Mouse (Mus musculus): ENCODE data around the gene Vmn2r38. TPM values are rescaled to one million over a fixed set of nuclear protein-coding genes. Genes with fewer than 3 reads are reported as not detected.
"Not testable (repeated sequence)": the region's sequence is repeated elsewhere in the genome, so short reads cannot be mapped to it uniquely, and the experiment has no call there.

The Vmn2r38 gene
- not detected for total RNA-seq (2021)
- not detected in 2 replicates for polyA plus RNA-seq (2012; rRNA removed)
- long read RNA-seq, result 0 reads

GRCm38 (mm10) chr7:9097781-9098180 lies at the start of gene Vmn2r38:
Vmn2r38 (minus strand) TSS chr7:9097881.
- H3K27ac ChIP-seq; intact Hi-C loops (cut with DNase I); H3K79me2 ChIP-seq (replicated peaks; ENCODE audit: control insufficient read depth, insufficient read depth, low read length); H3K36me3 ChIP-seq (ENCODE audit: control insufficient read depth, insufficient read depth, low read length); H3K4me1 ChIP-seq (ENCODE audit: control insufficient read depth, insufficient read depth, low read length); H3K27me3 ChIP-seq (ENCODE audit: control insufficient read depth, insufficient read depth, low read length); H3K4me3 ChIP-seq; H3K9ac ChIP-seq (ENCODE audit: low read depth, low read length); DNase-seq: not testable (repeated sequence)

DNA sequence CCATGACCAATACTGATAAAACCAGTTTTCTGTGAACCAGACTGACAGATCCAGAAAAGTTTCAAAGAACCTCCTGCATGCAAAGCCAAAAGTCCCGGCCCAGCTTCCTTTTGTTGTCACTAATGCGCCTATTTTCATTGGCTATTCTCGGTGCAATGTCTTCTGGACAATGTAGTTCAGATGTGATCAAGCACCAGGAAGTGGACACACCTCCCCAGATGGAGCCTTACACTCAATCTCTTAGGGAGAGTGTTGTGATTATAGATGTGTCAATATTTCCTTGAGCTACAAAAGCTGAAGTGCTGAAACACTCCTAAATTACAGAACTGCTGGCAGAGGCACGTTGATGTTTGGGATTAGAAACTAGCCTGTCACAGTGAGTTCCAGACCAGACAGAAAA lies 32.3 kb downstream of the Vmn2r38 start:
- DNase-seq; H3K4me1 ChIP-seq (ENCODE audit: control insufficient read depth, insufficient read depth, low read length); H3K27ac ChIP-seq; H3K4me3 ChIP-seq; H3K36me3 ChIP-seq (ENCODE audit: control insufficient read depth, insufficient read depth, low read length); intact Hi-C loops (cut with DNase I); H3K79me2 ChIP-seq (replicated peaks; ENCODE audit: control insufficient read depth, insufficient read depth, low read length); H3K27me3 ChIP-seq (ENCODE audit: control insufficient read depth, insufficient read depth, low read length); H3K9ac ChIP-seq (ENCODE audit: low read depth, low read length): not testable (repeated sequence)
- 76% methylated on average over 4 of the region's 4 CpGs for WGBS

DNA sequence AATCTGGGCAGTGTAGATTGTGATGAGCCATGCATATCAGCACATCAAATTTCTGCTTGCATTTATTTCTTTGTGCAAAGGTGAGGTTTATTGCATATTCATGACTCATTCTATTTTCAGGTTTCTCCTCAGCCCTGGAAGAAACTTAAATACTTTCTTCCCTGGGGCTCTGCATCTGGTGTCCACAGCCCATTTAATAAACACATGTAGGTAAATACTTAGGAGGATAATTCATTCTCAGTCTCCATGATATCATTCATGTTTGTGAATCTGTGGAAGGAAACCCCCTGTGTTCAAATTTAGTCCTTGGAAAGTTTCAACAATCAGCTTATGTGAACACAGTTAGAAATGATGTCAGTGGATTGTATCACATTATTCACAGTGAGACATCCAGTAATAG lies 67.0 kb downstream of the Vmn2r38 start, which contains the start of gene Vmn2r39:
TSS of gene Vmn2r39 (minus strand) at position 101 of the 400 bp plus-strand sequence.
- intact Hi-C loops (cut with DNase I); H3K4me3 ChIP-seq; H3K36me3 ChIP-seq (ENCODE audit: control insufficient read depth, insufficient read depth, low read length); H3K27ac ChIP-seq; H3K4me1 ChIP-seq (ENCODE audit: control insufficient read depth, insufficient read depth, low read length); DNase-seq; H3K79me2 ChIP-seq (replicated peaks; ENCODE audit: control insufficient read depth, insufficient read depth, low read length); H3K9ac ChIP-seq (ENCODE audit: low read depth, low read length); H3K27me3 ChIP-seq (ENCODE audit: control insufficient read depth, insufficient read depth, low read length): not testable (repeated sequence)

Other genes starting within 250 kb of the Vmn2r38 start
- not detected for gene Vmn2r40, start 166.4 kb downstream of the Vmn2r38 start, total RNA-seq (2021)
- gene Vmn2r40, start 166.4 kb downstream of the Vmn2r38 start, polyA plus RNA-seq (2012; rRNA removed), result not detected in 2 replicates
- not detected for gene Vmn2r39, start 67.1 kb downstream of the Vmn2r38 start, total RNA-seq (2021)
- gene Vmn2r39, start 67.1 kb downstream of the Vmn2r38 start, polyA plus RNA-seq (2012; rRNA removed), result not detected in 2 replicates
- gene Vmn2r37, start 125.8 kb upstream of the Vmn2r38 start, total RNA-seq (2021), result not detected
- not detected in 2 replicates for gene Vmn2r37, start 125.8 kb upstream of the Vmn2r38 start, polyA plus RNA-seq (2012; rRNA removed)

Data from heart, adult 2 months (tissue).